Mouse (Mus musculus): ENCODE measurements around the gene Dnaic1.
"Not testable (repeated sequence)": the region's sequence is repeated elsewhere in the genome, so short reads cannot be mapped to it uniquely, and the experiment has no call there.

Dnaic1 gene

DNA sequence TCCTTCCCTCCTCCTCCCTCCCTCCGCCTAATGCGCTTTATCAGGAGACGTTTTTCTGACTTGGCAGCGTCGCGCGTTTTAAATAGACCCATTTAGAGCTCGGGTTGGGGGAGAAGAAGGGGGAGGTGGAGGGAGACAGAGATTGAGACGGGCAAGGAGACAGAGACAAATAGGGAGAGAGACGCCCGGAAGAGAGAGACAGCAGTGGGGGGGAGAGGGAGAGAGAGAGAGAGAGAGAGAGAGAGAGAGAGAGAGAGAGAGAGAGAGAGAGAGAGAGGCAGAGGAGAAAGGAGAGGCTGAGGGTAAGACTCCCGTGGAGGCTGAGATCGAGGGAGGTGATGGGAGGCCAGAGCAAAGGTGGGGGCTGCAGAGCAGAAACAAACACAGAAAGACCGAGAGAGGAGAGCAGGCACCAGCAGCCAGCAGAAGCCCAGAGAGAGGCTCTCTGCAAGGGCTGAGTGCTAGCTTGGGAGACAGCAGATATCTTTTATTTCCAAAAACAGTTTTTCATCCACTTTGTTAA lies 115.4 kb downstream of the Dnaic1 start:
- not testable (repeated sequence) for DNase-seq (ENCODE audit: extremely low read depth, insufficient read length, low spot score)

DNA sequence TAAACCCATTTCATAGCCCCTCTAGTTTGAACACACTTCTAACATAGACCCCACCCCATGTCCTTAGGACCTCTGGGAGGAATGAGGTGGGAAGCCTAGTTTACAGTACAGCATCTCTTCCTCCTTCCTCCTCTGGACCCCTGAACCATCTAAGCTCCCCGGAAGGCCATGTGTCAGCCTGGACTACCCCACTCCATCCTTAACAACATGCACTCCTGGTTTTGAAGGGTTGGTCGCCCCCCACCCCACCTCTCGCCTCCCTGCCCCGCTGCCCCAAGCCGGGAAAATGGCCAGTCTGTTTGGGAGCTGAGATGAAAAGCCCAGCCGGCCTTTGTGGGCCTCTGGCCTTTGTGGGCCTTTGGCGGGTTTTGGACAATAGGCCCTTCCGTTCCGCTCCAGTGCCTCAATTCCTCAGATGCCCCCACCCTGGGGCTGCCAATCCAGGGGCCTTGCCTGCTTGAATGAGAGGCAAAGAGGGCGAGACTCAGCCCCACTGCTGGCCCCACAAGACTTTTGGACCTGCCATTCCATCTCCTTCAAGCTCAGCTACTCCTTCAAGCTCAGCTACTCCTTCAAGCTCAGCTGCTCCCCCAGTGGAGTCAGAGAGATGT lies 116.4 kb downstream of the Dnaic1 start:
- not testable (repeated sequence) for DNase-seq (ENCODE audit: extremely low read depth, insufficient read length, low spot score)

Measured in 3134 (cell line).